ENCODE assay signal across 17 mouse cellular contexts in genomic region chr14:59888046-59888445, GRCm38 (mm10).
DNase-seq lines count a peak whose midpoint lies in the region; ATAC-seq and TF ChIP-seq lines count a peak whose summit lies in the region.
"Had no signal": no experiment of that assay in that cellular context is flagged by ENCODE, and none has a peak within 500 bp of the region (broad histone marks: within the 10 kb centered on the region; RNA-seq: fewer than 3 reads in every experiment).

No protein-coding gene starts in this region.

- H3K36me3 ChIP-seq in heart, embryonic 15.5 days, result no peaks in the 10 kb centered on the region
- no peaks in the 10 kb centered on the region for H3K36me3 ChIP-seq in lung, embryonic 16.5 days (ENCODE audit: control insufficient read depth, insufficient read depth, low read length)
- H3K36me3 ChIP-seq in lung, postnatal 0 days (ENCODE audit: insufficient read depth, low read length), result no peaks in the 10 kb centered on the region
- H3K36me3 ChIP-seq in embryonic facial prominence, embryonic 15.5 days, result no peaks in the 10 kb centered on the region
- no peaks in the 10 kb centered on the region for H3K36me3 ChIP-seq in forebrain, postnatal 0 days (ENCODE audit: insufficient read depth)
- H3K36me3 ChIP-seq: G1E; limb, embryonic 15.5 days had no signal

- no peak overlapping the region; the same call in 1 of the 2 replicates for H3K4me2 ChIP-seq in heart, embryonic 15.5 days
- H3K4me2 ChIP-seq in lung, embryonic 16.5 days (ENCODE audit: low read depth, low read length), result no peak overlapping the region
- H3K4me2 ChIP-seq in lung, postnatal 0 days (replicated peaks; ENCODE audit: low read depth, low read length), result no peak overlapping the region
- H3K4me2 ChIP-seq in embryonic facial prominence, embryonic 15.5 days (replicated peaks), result no peak overlapping the region
- H3K4me2 ChIP-seq in forebrain, postnatal 0 days (ENCODE audit: low read depth), result no peak overlapping the region
- H3K4me2 ChIP-seq: limb, embryonic 15.5 days had no signal

- no peak overlapping the region for H3K4me3 ChIP-seq in heart, embryonic 15.5 days
- no peak overlapping the region for H3K4me3 ChIP-seq in lung, embryonic 16.5 days (ENCODE audit: low read length)
- no peak overlapping the region for H3K4me3 ChIP-seq in lung, postnatal 0 days (ENCODE audit: low read depth, low read length)
- no peak overlapping the region for H3K4me3 ChIP-seq in embryonic facial prominence, embryonic 15.5 days (replicated peaks)
- no peak overlapping the region for H3K4me3 ChIP-seq in forebrain, postnatal 0 days (ENCODE audit: low read depth, low read length)
- H3K4me3 ChIP-seq: limb, embryonic 15.5 days had no signal

- 81% methylated on average over 6 of the region's 6 CpGs for WGBS in heart, embryonic 15.5 days
- 75% methylated on average over 6 of the region's 6 CpGs for WGBS in lung, embryonic 16.5 days
- WGBS in lung, postnatal 0 days, result 73% methylated on average over 6 of the region's 6 CpGs
- 74% methylated on average over 6 of the region's 6 CpGs for WGBS in embryonic facial prominence, embryonic 15.5 days
- 66% methylated on average over 6 of the region's 6 CpGs for WGBS in forebrain, postnatal 0 days

- no peak for TF ChIP-seq EP300 in lung, postnatal 0 days (IDR thresholded peaks at IDR 0.05)

- peak overlapping the region; percentile 65 for H3K27ac ChIP-seq in heart, embryonic 15.5 days
- H3K27ac ChIP-seq in lung, embryonic 16.5 days (ENCODE audit: low read length), result peak overlapping the region; percentile 59
- H3K27ac ChIP-seq in lung, postnatal 0 days (ENCODE audit: low read length), result no peak overlapping the region
- peak overlapping the region; percentile 34; the same call in 1 of the 2 replicates for H3K27ac ChIP-seq in embryonic facial prominence, embryonic 15.5 days (replicated peaks)
- H3K27ac ChIP-seq in forebrain, postnatal 0 days (ENCODE audit: low read depth, low read length), result no peak overlapping the region
- H3K27ac ChIP-seq: liver, embryonic 14.5 days had no signal

- no peak overlapping the region for H3K9ac ChIP-seq in heart, embryonic 15.5 days
- H3K9ac ChIP-seq in lung, embryonic 16.5 days (ENCODE audit: low read length), result no peak overlapping the region
- no peak overlapping the region for H3K9ac ChIP-seq in lung, postnatal 0 days (replicated peaks; ENCODE audit: low read depth)
- no peak overlapping the region for H3K9ac ChIP-seq in embryonic facial prominence, embryonic 15.5 days
- no peak overlapping the region for H3K9ac ChIP-seq in forebrain, postnatal 0 days
- H3K9ac ChIP-seq: limb, embryonic 15.5 days; liver, embryonic 14.5 days had no signal

- no peak for DNase-seq in heart, postnatal 14 days
- DNase-seq in lung, postnatal 0 days (ENCODE audit: low spot score), result no peak
- no peak for DNase-seq in forebrain, postnatal 0 days
- no peak for DNase-seq in right cerebral cortex, postnatal 10 days (ENCODE audit: low spot score in 2 of 2)
- DNase-seq in adrenal gland, postnatal 10 days, result no peak
- DNase-seq: B cell, adult 2 months; kidney, adult 11 months; right cerebral cortex, postnatal 25 days; spleen, adult 18-20 months had no signal

- no peak for TF ChIP-seq CTCF in lung, postnatal 0 days (IDR thresholded peaks at IDR 0.05)
- no peak for TF ChIP-seq CTCF in forebrain, postnatal 0 days (IDR thresholded peaks at IDR 0.05; ENCODE audit: low read depth)

- no peak for ATAC-seq in heart, embryonic 15.5 days (replicated peaks; ENCODE audit: insufficient number of reproducible peaks, insufficient read depth, low FRiP score, low read depth)
- ATAC-seq in lung, embryonic 16.5 days (ENCODE audit: low read depth), result peak; percentile 27
- no peak for ATAC-seq in lung, postnatal 0 days
- no peak for ATAC-seq in embryonic facial prominence, embryonic 15.5 days (ENCODE audit: insufficient number of reproducible peaks, low FRiP score, low TSS enrichment, low read depth)
- 0 out of 2 replicates have a peak, but pooled peaks have one; percentile 17 for ATAC-seq in forebrain, postnatal 0 days
- ATAC-seq: Patski had no signal

- intact Hi-C loops in heart, postnatal 14 days (cut with DNase I), result no loop called here

- H3K9me3 ChIP-seq in heart, embryonic 15.5 days (replicated peaks), result no peaks in the 10 kb centered on the region
- no peaks in the 10 kb centered on the region for H3K9me3 ChIP-seq in lung, embryonic 16.5 days (ENCODE audit: control insufficient read depth, low read length)
- H3K9me3 ChIP-seq in lung, postnatal 0 days (ENCODE audit: low read length), result no peaks in the 10 kb centered on the region
- H3K9me3 ChIP-seq in embryonic facial prominence, embryonic 15.5 days (replicated peaks), result no peaks in the 10 kb centered on the region
- no peaks in the 10 kb centered on the region for H3K9me3 ChIP-seq in forebrain, postnatal 0 days (ENCODE audit: low read length)
- H3K9me3 ChIP-seq: limb, embryonic 15.5 days had no signal

- H3K4me1 ChIP-seq in heart, embryonic 15.5 days (replicated peaks), result peaks cover 32% of the 10 kb centered on the region
- peaks cover 29% of the 10 kb centered on the region for H3K4me1 ChIP-seq in lung, embryonic 16.5 days (replicated peaks; ENCODE audit: control insufficient read depth, insufficient read depth, low read length)
- no peaks in the 10 kb centered on the region for H3K4me1 ChIP-seq in lung, postnatal 0 days (ENCODE audit: insufficient read depth, low read depth, low read length)
- peaks cover 32% of the 10 kb centered on the region for H3K4me1 ChIP-seq in embryonic facial prominence, embryonic 15.5 days
- H3K4me1 ChIP-seq in forebrain, postnatal 0 days (ENCODE audit: insufficient read depth), result peaks cover 15% of the 10 kb centered on the region; the same call in 1 of the 2 replicates

- H3K27me3 ChIP-seq in heart, embryonic 15.5 days, result peaks cover 8% of the 10 kb centered on the region; the same call in 1 of the 2 replicates
- no peaks in the 10 kb centered on the region; the same call in 1 of the 2 replicates for H3K27me3 ChIP-seq in lung, embryonic 16.5 days (ENCODE audit: control insufficient read depth, insufficient read depth, low read depth, low read length)
- H3K27me3 ChIP-seq in lung, postnatal 0 days (replicated peaks; ENCODE audit: insufficient read depth, low read length), result no peaks in the 10 kb centered on the region
- no peaks in the 10 kb centered on the region; the same call in 1 of the 2 replicates for H3K27me3 ChIP-seq in embryonic facial prominence, embryonic 15.5 days
- H3K27me3 ChIP-seq in forebrain, postnatal 0 days (ENCODE audit: insufficient read depth, low read length), result no peaks in the 10 kb centered on the region
- H3K27me3 ChIP-seq: CH12.LX had no signal

Comparison
In these comparisons a context has a peak if more than half of its experiments do, and no peak if none do; other contexts are left out.
1. ATAC-seq: peak in lung, embryonic 16.5 days (single experiment) and forebrain, postnatal 0 days (single experiment); none in heart, embryonic 15.5 days (single experiment), lung, postnatal 0 days (single experiment) and embryonic facial prominence, embryonic 15.5 days (single experiment).
2. H3K27ac ChIP-seq: peak in heart, embryonic 15.5 days (single experiment), lung, embryonic 16.5 days (single experiment) and embryonic facial prominence, embryonic 15.5 days (single experiment); none in lung, postnatal 0 days (single experiment) and forebrain, postnatal 0 days (single experiment).